Mouse (Mus musculus): ENCODE data around the gene Cstad. TPM values are rescaled to one million over a fixed set of nuclear protein-coding genes. Genes with fewer than 3 reads are reported as not detected.

The Cstad gene
- polyA plus RNA-seq, 1 experiment, result 0.94 TPM

DNA sequence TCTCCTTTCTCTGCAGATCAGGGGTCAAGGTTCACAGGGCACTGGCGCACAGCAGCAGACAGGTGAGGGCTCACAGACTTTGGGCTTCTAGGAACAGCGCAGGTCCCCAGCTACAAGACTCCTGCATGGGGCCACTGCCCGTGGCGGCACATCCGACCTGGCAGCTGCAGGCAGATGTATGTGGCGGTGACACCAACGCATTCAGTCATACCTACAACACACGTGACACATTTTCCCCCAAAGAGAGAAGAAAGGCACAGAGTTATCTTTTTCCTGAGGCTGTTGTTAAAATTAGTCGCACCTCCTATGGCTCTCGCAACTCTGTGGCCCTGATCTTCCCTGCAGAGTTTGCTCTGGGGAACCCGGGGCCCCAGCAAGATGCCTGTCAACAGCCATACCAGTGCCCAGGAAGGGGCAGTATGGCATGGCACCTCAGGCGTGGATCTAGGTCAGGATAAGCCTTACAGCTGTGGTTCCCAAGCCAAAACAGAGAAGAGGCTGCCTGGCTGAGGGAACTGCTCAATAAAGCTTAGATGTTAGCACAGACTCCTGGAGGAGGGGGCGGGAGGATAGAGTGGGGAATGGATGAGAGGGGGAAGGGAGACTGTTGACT is 53.1 kb downstream of the Cstad start:
- TF ChIP-seq EP300 (IDR thresholded peaks at IDR 0.05; ENCODE audit: insufficient read depth, low read depth, low read length) (no peak), CTCF (IDR thresholded peaks at IDR 0.05; ENCODE audit: low read depth, low read length) (no peak), POLR2A (IDR thresholded peaks at IDR 0.05; ENCODE audit: insufficient read depth, low read length) (no peak)
- no peak overlapping the region for H3K9ac ChIP-seq (ENCODE audit: low read depth, poor library complexity, severe bottlenecking)
- H3K4me1 ChIP-seq (ENCODE audit: control insufficient read depth, insufficient read depth, low read length), result peaks cover 4% of the 10 kb centered on the region
- H3K27me3 ChIP-seq (ENCODE audit: control insufficient read depth, insufficient read depth, low read length, poor library complexity, severe bottlenecking), result no peaks in the 10 kb centered on the region
- H3K36me3 ChIP-seq (ENCODE audit: control insufficient read depth, insufficient read depth, low read length, poor library complexity, severe bottlenecking), result no peaks in the 10 kb centered on the region
- H3K27ac ChIP-seq (ENCODE audit: insufficient read depth, low read length), result no peak overlapping the region
- no peak overlapping the region for H3K4me3 ChIP-seq (ENCODE audit: low read depth, low read length)
- H3K9me3 ChIP-seq (replicated peaks; ENCODE audit: control insufficient read depth, insufficient read depth, low read length, poor library complexity, severe bottlenecking), result no peaks in the 10 kb centered on the region

DNA sequence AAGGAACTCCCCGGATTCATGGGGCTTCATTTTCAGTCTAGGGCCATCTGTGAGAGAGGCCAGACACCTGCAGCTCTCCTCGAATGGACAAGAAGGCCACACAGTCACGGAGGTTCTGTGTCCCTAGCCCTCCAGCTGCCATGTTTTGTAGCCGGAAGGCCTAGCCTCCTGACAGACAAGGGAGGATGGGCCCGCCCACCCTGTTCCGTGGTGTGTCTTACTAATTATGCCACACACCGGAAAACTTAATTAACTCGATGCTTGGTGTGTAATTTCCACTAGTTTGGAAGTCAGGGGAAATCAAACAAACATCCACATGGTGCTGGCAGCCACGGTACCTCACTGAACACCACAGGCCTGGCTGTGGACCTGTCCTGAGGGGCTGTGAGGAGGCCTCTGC is 55.4 kb downstream of the Cstad start:
- TF ChIP-seq POLR2A (IDR thresholded peaks at IDR 0.05; ENCODE audit: insufficient read depth, low read length), result no peak
- no peak for TF ChIP-seq CTCF (IDR thresholded peaks at IDR 0.05; ENCODE audit: low read depth, low read length)
- Histone ChIP-seq H3K27ac (ENCODE audit: insufficient read depth, low read length) (no peak overlapping the region), H3K4me3 (ENCODE audit: low read depth, low read length) (no peak overlapping the region), H3K36me3 (ENCODE audit: control insufficient read depth, insufficient read depth, low read length, poor library complexity, severe bottlenecking) (no peaks in the 10 kb centered on the region), H3K27me3 (ENCODE audit: control insufficient read depth, insufficient read depth, low read length, poor library complexity, severe bottlenecking) (no peaks in the 10 kb centered on the region), H3K9ac (ENCODE audit: low read depth, poor library complexity, severe bottlenecking) (no peak overlapping the region), H3K4me1 (ENCODE audit: control insufficient read depth, insufficient read depth, low read length) (peaks cover 5% of the 10 kb centered on the region), H3K9me3 (replicated peaks; ENCODE audit: control insufficient read depth, insufficient read depth, low read length, poor library complexity, severe bottlenecking) (no peaks in the 10 kb centered on the region)

DNA sequence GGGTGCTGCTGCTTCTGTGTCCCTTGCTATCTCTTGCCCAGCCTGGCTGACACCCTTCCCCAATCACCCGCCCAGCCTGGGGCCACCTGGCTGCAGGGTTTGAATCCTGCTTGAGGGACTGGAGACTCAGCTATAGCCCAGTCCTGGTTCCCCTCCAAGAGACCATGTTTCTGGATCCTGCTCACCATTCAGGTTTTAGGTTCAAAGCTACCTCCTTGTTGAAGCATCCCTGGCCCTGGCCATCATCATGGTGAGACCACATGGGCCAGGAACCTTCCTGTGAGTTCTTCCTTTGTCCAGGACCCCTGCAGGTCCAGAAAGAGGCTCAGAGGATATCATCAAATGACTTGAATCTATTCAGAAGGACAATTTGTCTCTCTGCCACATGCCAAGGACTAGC is 57.0 kb downstream of the Cstad start:
- H3K4me1 ChIP-seq (ENCODE audit: control insufficient read depth, insufficient read depth, low read length), result peaks cover 5% of the 10 kb centered on the region
- H3K9ac ChIP-seq (ENCODE audit: low read depth, poor library complexity, severe bottlenecking), result no peak overlapping the region
- H3K27ac ChIP-seq (ENCODE audit: insufficient read depth, low read length), result no peak overlapping the region
- TF ChIP-seq EP300 (IDR thresholded peaks at IDR 0.05; ENCODE audit: insufficient read depth, low read depth, low read length), result no peak
- TF ChIP-seq POLR2A (IDR thresholded peaks at IDR 0.05; ENCODE audit: insufficient read depth, low read length), result no peak
- TF ChIP-seq CTCF (IDR thresholded peaks at IDR 0.05; ENCODE audit: low read depth, low read length), result no peak
- H3K36me3 ChIP-seq (ENCODE audit: control insufficient read depth, insufficient read depth, low read length, poor library complexity, severe bottlenecking), result no peaks in the 10 kb centered on the region
- H3K9me3 ChIP-seq (replicated peaks; ENCODE audit: control insufficient read depth, insufficient read depth, low read length, poor library complexity, severe bottlenecking), result no peaks in the 10 kb centered on the region
- H3K4me3 ChIP-seq (ENCODE audit: low read depth, low read length), result no peak overlapping the region
- H3K27me3 ChIP-seq (ENCODE audit: control insufficient read depth, insufficient read depth, low read length, poor library complexity, severe bottlenecking), result no peaks in the 10 kb centered on the region

DNA sequence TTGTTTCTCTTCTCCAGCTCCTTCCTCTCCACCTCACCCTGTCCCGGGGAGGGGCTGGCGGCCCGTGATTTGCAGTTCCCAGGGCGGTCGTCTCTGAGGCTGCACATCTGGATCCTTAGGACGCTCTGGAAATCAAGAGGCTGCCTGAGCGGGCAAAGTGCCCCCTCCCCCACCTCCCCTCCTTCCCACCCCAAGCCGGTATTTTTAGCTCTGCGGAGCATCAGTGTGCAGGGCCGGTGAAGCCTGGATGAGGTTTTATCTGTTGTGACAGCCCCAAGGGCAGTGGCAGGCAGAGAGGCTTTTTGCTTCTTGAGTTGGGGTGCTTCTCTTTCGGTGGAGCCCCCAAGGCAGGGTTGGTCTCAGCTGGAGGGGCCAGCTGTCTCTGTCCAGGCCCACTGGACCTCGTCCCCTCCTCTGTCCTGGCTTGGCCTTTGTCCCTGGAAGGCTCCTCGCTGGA is 57.8 kb downstream of the Cstad start:
- H3K36me3 ChIP-seq (ENCODE audit: control insufficient read depth, insufficient read depth, low read length, poor library complexity, severe bottlenecking), result no peaks in the 10 kb centered on the region
- H3K4me1 ChIP-seq (ENCODE audit: control insufficient read depth, insufficient read depth, low read length), result peaks cover 5% of the 10 kb centered on the region
- H3K27ac ChIP-seq (ENCODE audit: insufficient read depth, low read length), result no peak overlapping the region
- H3K4me3 ChIP-seq (ENCODE audit: low read depth, low read length), result no peak overlapping the region
- TF ChIP-seq EP300 (IDR thresholded peaks at IDR 0.05; ENCODE audit: insufficient read depth, low read depth, low read length) (no peak), CTCF (IDR thresholded peaks at IDR 0.05; ENCODE audit: low read depth, low read length) (no peak)
- no peaks in the 10 kb centered on the region for H3K27me3 ChIP-seq (ENCODE audit: control insufficient read depth, insufficient read depth, low read length, poor library complexity, severe bottlenecking)
- H3K9me3 ChIP-seq (replicated peaks; ENCODE audit: control insufficient read depth, insufficient read depth, low read length, poor library complexity, severe bottlenecking), result no peaks in the 10 kb centered on the region
- no peak overlapping the region for H3K9ac ChIP-seq (ENCODE audit: low read depth, poor library complexity, severe bottlenecking)

DNA sequence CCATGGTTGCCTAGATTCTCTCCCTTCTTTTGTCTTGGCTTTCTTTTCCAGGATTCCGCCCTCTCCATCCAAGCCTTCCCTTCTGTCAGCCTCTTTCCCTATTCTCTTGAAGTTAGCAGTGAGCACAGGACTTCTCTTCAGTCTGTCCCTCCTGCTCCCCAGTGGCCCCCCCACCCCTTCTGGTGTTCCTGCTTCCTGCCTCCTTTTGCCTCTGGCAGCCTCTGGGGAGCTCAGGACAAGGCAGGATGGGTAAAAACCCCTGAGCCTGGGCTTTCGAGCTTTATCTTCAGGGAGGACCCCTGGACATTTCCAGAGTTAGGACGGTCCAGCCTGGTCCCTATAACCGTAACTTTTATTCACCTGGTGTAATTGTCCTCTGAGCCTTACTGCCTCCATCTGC is 58.2 kb downstream of the Cstad start:
- TF ChIP-seq EP300 (IDR thresholded peaks at IDR 0.05; ENCODE audit: insufficient read depth, low read depth, low read length) (no peak), CTCF (IDR thresholded peaks at IDR 0.05; ENCODE audit: low read depth, low read length) (no peak), POLR2A (IDR thresholded peaks at IDR 0.05; ENCODE audit: insufficient read depth, low read length) (no peak)
- Histone ChIP-seq H3K4me3 (ENCODE audit: low read depth, low read length) (no peak overlapping the region), H3K36me3 (ENCODE audit: control insufficient read depth, insufficient read depth, low read length, poor library complexity, severe bottlenecking) (no peaks in the 10 kb centered on the region), H3K4me1 (ENCODE audit: control insufficient read depth, insufficient read depth, low read length) (peaks cover 5% of the 10 kb centered on the region), H3K9me3 (replicated peaks; ENCODE audit: control insufficient read depth, insufficient read depth, low read length, poor library complexity, severe bottlenecking) (no peaks in the 10 kb centered on the region), H3K9ac (ENCODE audit: low read depth, poor library complexity, severe bottlenecking) (no peak overlapping the region), H3K27ac (ENCODE audit: insufficient read depth, low read length) (no peak overlapping the region), H3K27me3 (ENCODE audit: control insufficient read depth, insufficient read depth, low read length, poor library complexity, severe bottlenecking) (no peaks in the 10 kb centered on the region)

DNA sequence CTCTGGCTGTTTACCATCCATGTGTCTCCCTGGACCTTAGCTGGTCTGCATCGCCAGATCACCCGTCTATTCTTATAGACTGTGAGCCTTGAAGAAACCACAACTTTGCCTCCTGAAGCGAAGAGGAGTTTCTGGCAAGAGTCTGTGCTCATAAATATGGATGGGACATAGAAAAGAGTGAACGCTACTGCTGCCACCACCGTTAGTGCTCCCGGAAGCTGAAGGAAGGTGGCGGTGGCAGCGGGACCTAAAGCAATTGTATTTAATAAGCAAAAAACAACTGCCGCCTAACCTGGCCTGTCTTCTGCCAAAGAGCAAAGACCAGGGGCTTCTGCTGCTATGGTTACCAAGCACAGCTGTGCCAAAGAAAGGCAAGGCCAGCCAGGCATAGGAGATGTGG is 59.3 kb downstream of the Cstad start:
- no peak for TF ChIP-seq POLR2A (IDR thresholded peaks at IDR 0.05; ENCODE audit: insufficient read depth, low read length)
- TF ChIP-seq EP300 (IDR thresholded peaks at IDR 0.05; ENCODE audit: insufficient read depth, low read depth, low read length), result no peak
- TF ChIP-seq CTCF (IDR thresholded peaks at IDR 0.05; ENCODE audit: low read depth, low read length), result no peak
- Histone ChIP-seq H3K4me3 (ENCODE audit: low read depth, low read length) (no peak overlapping the region), H3K27ac (ENCODE audit: insufficient read depth, low read length) (no peak overlapping the region)

More for the DNA sequence above, 59.3 kb downstream of the Cstad start:
- Histone ChIP-seq H3K9ac (ENCODE audit: low read depth, poor library complexity, severe bottlenecking) (no peak overlapping the region), H3K27me3 (ENCODE audit: control insufficient read depth, insufficient read depth, low read length, poor library complexity, severe bottlenecking) (no peaks in the 10 kb centered on the region), H3K4me1 (ENCODE audit: control insufficient read depth, insufficient read depth, low read length) (peaks cover 5% of the 10 kb centered on the region), H3K36me3 (ENCODE audit: control insufficient read depth, insufficient read depth, low read length, poor library complexity, severe bottlenecking) (no peaks in the 10 kb centered on the region), H3K9me3 (replicated peaks; ENCODE audit: control insufficient read depth, insufficient read depth, low read length, poor library complexity, severe bottlenecking) (no peaks in the 10 kb centered on the region)

All from ES-Bruce4 (cell line).